Mouse (Mus musculus): ENCODE measurements at regions not wholly inside any gene's neighbourhood (a gene's known extent, or its start where the extent isn't known, plus 50 kb on each side); places are given as distances from the start of the nearest gene placed in this dataset.

GRCm38 (mm10) chr15:65502656-65503055 is 488.0 kb upstream of the Gm21961 start:
- TF ChIP-seq POLR2AphosphoS2 (IDR thresholded peaks at IDR 0.05; ENCODE audit: low read depth, low read length) (no peak), NELFE (IDR thresholded peaks at IDR 0.05; ENCODE audit: low read depth, low read length) (no peak), BHLHE40 (IDR thresholded peaks at IDR 0.05; ENCODE audit: low read depth, low read length) (no peak), ZKSCAN1 (IDR thresholded peaks at IDR 0.05; ENCODE audit: borderline replicate concordance, low read depth, low read length) (no peak)
- Histone ChIP-seq H3K79me2 (replicated peaks; ENCODE audit: control insufficient read depth, extremely low read depth, insufficient read depth, poor library complexity, severe bottlenecking) (no peaks in the 10 kb centered on the region), H3K4me1 (ENCODE audit: control insufficient read depth in 1 of 2, insufficient read depth in 2 of 2) (no peaks in the 10 kb centered on the region), H3K4me3 (replicated peaks in 1 of 3; ENCODE audit: low read depth in 2 of 3, low read length in 2 of 3, poor library complexity in 1 of 3) (no peak overlapping the region), H3K9ac (ENCODE audit: insufficient read depth, low read depth) (no peak overlapping the region), H3K27me3 (replicated peaks) (no peaks in the 10 kb centered on the region), H3K4me2 (ENCODE audit: insufficient read depth, low read depth, poor library complexity, severe bottlenecking) (no peak overlapping the region), H3K36me3 (replicated peaks in 1 of 2; ENCODE audit: control insufficient read depth in 1 of 2, insufficient read depth in 1 of 2, low read length in 1 of 2) (no peaks in the 10 kb centered on the region), H3K27ac (ENCODE audit: insufficient read depth, low read depth) (no peak overlapping the region), H3K9me3 (replicated peaks; ENCODE audit: low read length) (no peaks in the 10 kb centered on the region)
- no peak for DNase-seq (ENCODE audit: extremely low read depth)
- dilution Hi-C loops (cut with MboI; ENCODE audit: extremely low pct_ligation_motif_present, extremely low pct_unique_long_range_greater_than_20kb, low sequenced_read_pairs) (no loop called here), in situ Hi-C loops (cut with MboI; ENCODE audit: low pct_ligation_motif_present, low pct_unique_long_range_greater_than_20kb, low sequenced_read_pairs) (no loop called here)

DNA sequence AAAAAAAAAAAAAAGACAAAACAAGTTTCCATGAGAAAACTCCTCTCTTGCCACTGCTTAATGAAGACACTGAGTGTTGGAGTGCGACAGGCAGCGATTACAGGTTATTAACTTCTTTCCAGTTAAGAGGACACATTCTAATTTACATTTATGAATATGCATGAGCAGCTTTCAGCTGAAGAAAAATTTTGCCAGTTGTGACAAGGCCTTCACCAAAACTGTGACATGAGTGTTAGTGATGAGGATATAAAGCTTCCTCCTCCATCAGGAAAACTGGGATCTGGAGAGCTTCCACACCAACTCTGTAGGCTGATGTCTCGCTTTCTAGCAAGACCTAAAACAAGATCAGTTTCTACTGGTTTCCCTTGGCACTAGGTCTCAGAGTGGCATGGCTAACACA is 464.2 kb upstream of the Gm21961 start:
- in situ Hi-C loops (cut with MboI; ENCODE audit: low pct_ligation_motif_present, low pct_unique_long_range_greater_than_20kb, low sequenced_read_pairs): no loop called here
- no peaks in the 10 kb centered on the region for H3K36me3 ChIP-seq (replicated peaks in 1 of 2; ENCODE audit: control insufficient read depth in 1 of 2, insufficient read depth in 1 of 2, low read length in 1 of 2)
- H3K9me3 ChIP-seq (replicated peaks; ENCODE audit: low read length): no peaks in the 10 kb centered on the region
- no peaks in the 10 kb centered on the region for H3K4me1 ChIP-seq (ENCODE audit: control insufficient read depth in 1 of 2, insufficient read depth in 2 of 2)
- H3K79me2 ChIP-seq (replicated peaks; ENCODE audit: control insufficient read depth, extremely low read depth, insufficient read depth, poor library complexity, severe bottlenecking): no peaks in the 10 kb centered on the region
- dilution Hi-C loops (cut with MboI; ENCODE audit: extremely low pct_ligation_motif_present, extremely low pct_unique_long_range_greater_than_20kb, low sequenced_read_pairs): no loop called here
- no peak overlapping the region for H3K9ac ChIP-seq (ENCODE audit: insufficient read depth, low read depth)
- TF ChIP-seq HCFC1 (IDR thresholded peaks at IDR 0.05; ENCODE audit: low read depth, low read length) (no peak), JUND (conservative IDR thresholded peaks at IDR 0.05; ENCODE audit: low read depth, low read length) (no peak), RAD21 (IDR thresholded peaks at IDR 0.05; ENCODE audit: low read depth, low read length) (no peak), ZNF384 (IDR thresholded peaks at IDR 0.05; ENCODE audit: low read depth, low read length) (no peak), GABPA (IDR thresholded peaks at IDR 0.05; ENCODE audit: insufficient replicate concordance, low read depth, low read length) (no peak), SIN3A (IDR thresholded peaks at IDR 0.05; ENCODE audit: low read length) (no peak), CHD2 (IDR thresholded peaks at IDR 0.05; ENCODE audit: low read length) (no peak), MXI1 (IDR thresholded peaks at IDR 0.05; ENCODE audit: low read depth, low read length) (no peak), USF1 (IDR thresholded peaks at IDR 0.05; ENCODE audit: low read depth, low read length) (no peak), ELF1 (IDR thresholded peaks at IDR 0.05; ENCODE audit: low read depth, low read length) (no peak), MAZ (IDR thresholded peaks at IDR 0.05; ENCODE audit: low read depth, low read length) (no peak), PAX5 (IDR thresholded peaks at IDR 0.05; ENCODE audit: low read length) (no peak), ZC3H11A (IDR thresholded peaks at IDR 0.05; ENCODE audit: low read depth, low read length) (no peak), ZMIZ1 (IDR thresholded peaks at IDR 0.05; ENCODE audit: low read depth, low read length) (no peak), MAFK (IDR thresholded peaks at IDR 0.05; ENCODE audit: insufficient replicate concordance, low read length) (no peak), CTCF (conservative IDR thresholded peaks at IDR 0.05 in 1 of 2, IDR thresholded peaks at IDR 0.05 in 1 of 2; ENCODE audit: low read depth in 2 of 2, low read length in 2 of 2) (no peak), MAX (IDR thresholded peaks at IDR 0.05; ENCODE audit: low read length) (no peak), POLR2AphosphoS2 (IDR thresholded peaks at IDR 0.05; ENCODE audit: low read depth, low read length) (no peak)
- no peaks in the 10 kb centered on the region for H3K27me3 ChIP-seq (replicated peaks)
- H3K27ac ChIP-seq (ENCODE audit: insufficient read depth, low read depth): no peak overlapping the region
- DNase-seq (ENCODE audit: extremely low read depth): no peak
- no peak overlapping the region for H3K4me2 ChIP-seq (ENCODE audit: insufficient read depth, low read depth, poor library complexity, severe bottlenecking)
- no peak overlapping the region for H3K4me3 ChIP-seq (replicated peaks in 1 of 3; ENCODE audit: low read depth in 2 of 3, low read length in 2 of 3, poor library complexity in 1 of 3)
